ENCODE assay signal across 8 mouse cellular contexts in genomic region chr3:97298856-97299465, GRCm38 (mm10). TPM values are rescaled to one million over a fixed set of nuclear protein-coding genes. Genes with fewer than 3 reads are reported as not detected.
DNase-seq lines count a peak whose midpoint lies in the region; ATAC-seq and TF ChIP-seq lines count a peak whose summit lies in the region.
"Had no signal": no experiment of that assay in that cellular context is flagged by ENCODE, and none has a peak within 500 bp of the region (broad histone marks: within the 10 kb centered on the region; RNA-seq: fewer than 3 reads in every experiment).

No protein-coding gene starts in this region.

- TF ChIP-seq CTCF in forebrain, postnatal 0 days (IDR thresholded peaks at IDR 0.05; ENCODE audit: low read depth): no peak

- 25% methylated on average over 10 of the region's 10 CpGs for WGBS in forebrain, postnatal 0 days
- 19% methylated on average over 10 of the region's 10 CpGs for WGBS in limb, embryonic 15.5 days

- peak overlapping the region; percentile 71 for H3K4me2 ChIP-seq in forebrain, postnatal 0 days (ENCODE audit: low read depth)
- H3K4me2 ChIP-seq in limb, embryonic 15.5 days: peak overlapping the region; percentile 74

- DNase-seq in lung, postnatal 10 days: peak; percentile 9
- DNase-seq in lung, postnatal 36 days: no peak
- peak; percentile 22 for DNase-seq in forebrain, postnatal 0 days
- DNase-seq in layer of hippocampus, adult 9-11 months: no peak
- DNase-seq in spleen, adult 18-20 months: no peak
- DNase-seq in testis, postnatal 10 days (ENCODE audit: low spot score): no peak

- no peaks in the 10 kb centered on the region for H3K36me3 ChIP-seq in forebrain, postnatal 0 days (ENCODE audit: insufficient read depth)
- H3K36me3 ChIP-seq in limb, embryonic 15.5 days: no peaks in the 10 kb centered on the region

- peaks cover 24% of the 10 kb centered on the region for H3K4me1 ChIP-seq in forebrain, postnatal 0 days (ENCODE audit: insufficient read depth)
- peaks cover 18% of the 10 kb centered on the region for H3K4me1 ChIP-seq in limb, embryonic 15.5 days

- peak; percentile 16; the same call in 1 of the 2 replicates for ATAC-seq in forebrain, postnatal 0 days
- peak; percentile 33; the same call in 1 of the 2 replicates for ATAC-seq in limb, embryonic 15.5 days (ENCODE audit: insufficient number of reproducible peaks, low FRiP score, low TSS enrichment, low read depth)

- no peaks in the 10 kb centered on the region for H3K27me3 ChIP-seq in forebrain, postnatal 0 days (ENCODE audit: insufficient read depth, low read length)
- no peaks in the 10 kb centered on the region for H3K27me3 ChIP-seq in limb, embryonic 15.5 days

- no peaks in the 10 kb centered on the region for H3K9me3 ChIP-seq in forebrain, postnatal 0 days (ENCODE audit: low read length)
- H3K9me3 ChIP-seq in limb, embryonic 15.5 days: no peaks in the 10 kb centered on the region

- H3K27ac ChIP-seq in forebrain, postnatal 0 days (ENCODE audit: low read depth, low read length): peak overlapping the region; percentile 97
- peak overlapping the region; percentile 98 for H3K27ac ChIP-seq in limb, embryonic 15.5 days
- H3K27ac ChIP-seq: macrophage had no signal

- no peak overlapping the region for H3K9ac ChIP-seq in forebrain, postnatal 0 days
- H3K9ac ChIP-seq in limb, embryonic 15.5 days: no peak overlapping the region

- peak overlapping the region; percentile 73 for H3K4me3 ChIP-seq in forebrain, postnatal 0 days (ENCODE audit: low read depth, low read length)
- H3K4me3 ChIP-seq in limb, embryonic 15.5 days: peak overlapping the region; percentile 64

RNA-seq across cellular contexts. Expression of gene Bcl9, which starts 1.2 kb away (rescaled TPM):
- total RNA-seq in forebrain, postnatal 0 days (2014; rRNA removed): 32.5 and 46.4 TPM in 2 replicates
- 48.3 and 62.8 TPM in 2 replicates for polyA plus RNA-seq in forebrain, postnatal 0 days (2015; fragmentation: Nextera tagmentation; extraction: Ambion mirVana)
- 43.1 and 54.1 TPM in 2 replicates for polyA plus RNA-seq in limb, embryonic 15.5 days (2015; fragmentation: Nextera tagmentation; extraction: Ambion mirVana)

Comparison
In these comparisons a context has a peak if more than half of its experiments do, and no peak if none do; other contexts are left out.
1. DNase-seq: peak in lung, postnatal 10 days (single experiment) and forebrain, postnatal 0 days (single experiment); none in lung, postnatal 36 days (single experiment), layer of hippocampus, adult 9-11 months (single experiment), spleen, adult 18-20 months (0 of 2) and testis, postnatal 10 days (single experiment).